Mouse (Mus musculus): ENCODE data around the gene Zfp978.

DNA sequence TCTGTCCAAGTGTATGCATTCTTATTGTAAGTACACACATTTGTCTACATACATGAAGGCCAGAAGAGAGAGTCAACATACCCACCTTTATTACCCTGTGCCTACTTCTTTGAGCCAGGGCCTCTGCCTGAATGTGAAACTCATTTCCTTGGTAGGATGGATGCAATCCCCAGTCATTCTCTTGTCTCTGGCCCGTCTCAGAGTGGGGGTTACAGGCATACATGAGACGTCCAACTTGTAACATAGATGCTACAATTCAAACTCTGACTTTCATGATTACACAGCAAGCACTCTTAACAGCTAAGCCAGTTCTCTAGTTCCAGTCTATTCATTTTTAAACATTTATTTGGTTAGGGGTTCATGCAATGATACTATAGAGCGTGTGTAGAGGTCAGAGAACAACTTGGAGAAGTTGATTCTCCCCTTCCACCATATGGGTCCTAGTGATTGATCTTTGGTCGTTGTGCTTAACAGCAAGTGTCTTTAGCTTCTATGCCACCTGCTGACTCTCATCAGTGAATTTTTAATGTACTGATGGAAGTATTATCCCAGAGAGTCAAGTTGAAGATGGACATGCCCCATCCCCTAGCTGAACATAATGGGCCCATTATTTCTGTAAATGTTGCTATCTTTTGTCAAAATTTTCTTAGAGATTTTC, 62.7 kb downstream of the Zfp978 start:
- no peak for TF ChIP-seq POLR2A (IDR thresholded peaks at IDR 0.05; ENCODE audit: control insufficient read depth, low read depth, low read length)
- no peak for TF ChIP-seq CTCF (IDR thresholded peaks at IDR 0.05; ENCODE audit: control insufficient read depth, insufficient read depth, insufficient replicate concordance, low read depth, low read length)
